Mouse (Mus musculus) T-helper 17 cell (primary cell): ENCODE results near the gene Rptor.

Experiments used
- in situ Hi-C, 2 experiments: fragments of 300-600 bp; cut with MboI, MseI; formaldehyde crosslinking; loops; 1 replicate in 1 of 2; 2 replicates in 1 of 2; pipeline ENCODE4 v1.15.1; 2025; ENCODE audit warnings: high pct_unique_total_duplicates in 2 of 2

Gene Rptor

GRCm38 (mm10) chr11:119777872-119778271 is 175.2 kb downstream of the Rptor start:
- in situ Hi-C loops, result no loop called here

- in situ Hi-C loops, result no loop called here
Observed at GRCm38 (mm10) chr11:119780290-119780689, 177.6 kb downstream of the Rptor start.

DNA sequence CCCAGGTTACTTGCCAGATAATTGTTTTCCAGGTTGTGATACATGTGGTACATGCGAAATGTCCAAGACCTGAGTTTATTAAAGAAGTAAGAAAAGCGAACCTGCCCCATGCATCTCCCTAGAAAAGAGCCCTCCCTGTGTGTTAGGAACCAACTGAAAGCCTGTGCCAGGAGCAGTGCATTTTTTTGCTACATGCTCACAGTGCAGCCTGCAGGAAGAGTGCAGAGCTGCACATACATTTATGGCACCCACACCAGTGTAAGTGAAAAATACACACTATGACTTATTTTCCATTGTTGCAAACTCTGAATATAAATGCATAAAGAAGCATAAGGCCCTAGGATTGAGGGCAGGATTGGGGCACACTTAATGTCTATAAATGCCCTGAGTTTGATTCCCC is 178.5 kb downstream of the Rptor start:
- in situ Hi-C loops, result no loop called here

DNA sequence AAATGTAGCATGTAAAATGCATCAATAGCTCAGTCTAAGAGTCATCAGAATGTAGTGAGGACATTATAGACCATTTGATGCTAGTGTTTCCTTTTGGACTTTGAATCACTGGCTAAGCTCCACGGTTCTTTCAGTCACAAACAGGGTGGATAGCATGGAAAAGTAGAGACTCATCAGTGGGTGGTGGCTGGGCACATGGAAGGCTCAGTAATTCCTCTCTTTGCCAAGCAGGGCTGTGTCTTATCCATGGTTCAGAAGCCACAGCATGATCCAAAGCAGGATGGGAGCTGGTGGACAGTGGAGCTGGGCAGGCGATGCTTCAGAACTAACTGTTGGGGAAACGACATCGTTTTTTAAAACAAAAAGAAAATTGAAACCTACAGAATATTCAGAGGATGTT is 179.0 kb downstream of the Rptor start:
- in situ Hi-C loops, result no loop called here

GRCm38 (mm10) chr11:119783653-119784052 is 180.9 kb downstream of the Rptor start:
- in situ Hi-C loops, result no loop called here

DNA sequence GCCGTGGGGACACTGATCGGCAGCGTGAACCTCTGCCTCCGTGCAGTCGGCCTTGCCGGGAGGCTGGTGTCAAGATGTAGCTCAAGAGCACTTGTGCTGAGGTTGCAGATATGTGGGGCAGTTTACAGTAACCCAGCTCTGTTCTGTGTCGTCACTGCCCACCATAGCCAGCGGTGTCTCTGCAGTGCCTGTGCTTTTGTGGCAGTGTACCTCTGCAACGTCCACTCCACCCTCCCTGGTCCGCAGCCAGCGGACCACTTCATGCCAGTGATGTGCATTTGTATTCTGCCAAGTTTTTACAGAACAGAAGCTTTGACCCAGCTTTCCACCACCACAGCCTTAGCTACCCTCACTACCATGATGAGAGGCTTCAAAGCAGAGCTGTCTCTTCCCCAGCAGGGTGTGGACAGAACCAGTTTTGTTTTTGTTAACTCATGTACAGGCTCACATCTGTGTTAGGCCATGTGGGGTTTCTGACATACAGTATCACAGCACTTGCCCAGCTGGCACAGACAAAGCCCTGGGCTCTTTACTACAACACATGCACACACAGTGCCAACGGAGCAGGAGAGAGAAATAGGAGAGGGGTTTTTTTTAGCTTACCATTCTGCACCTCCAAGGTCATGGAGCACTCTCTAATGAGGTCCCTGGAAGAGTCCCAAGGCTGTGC is 182.1 kb downstream of the Rptor start:
- in situ Hi-C loops, result no loop called here

DNA sequence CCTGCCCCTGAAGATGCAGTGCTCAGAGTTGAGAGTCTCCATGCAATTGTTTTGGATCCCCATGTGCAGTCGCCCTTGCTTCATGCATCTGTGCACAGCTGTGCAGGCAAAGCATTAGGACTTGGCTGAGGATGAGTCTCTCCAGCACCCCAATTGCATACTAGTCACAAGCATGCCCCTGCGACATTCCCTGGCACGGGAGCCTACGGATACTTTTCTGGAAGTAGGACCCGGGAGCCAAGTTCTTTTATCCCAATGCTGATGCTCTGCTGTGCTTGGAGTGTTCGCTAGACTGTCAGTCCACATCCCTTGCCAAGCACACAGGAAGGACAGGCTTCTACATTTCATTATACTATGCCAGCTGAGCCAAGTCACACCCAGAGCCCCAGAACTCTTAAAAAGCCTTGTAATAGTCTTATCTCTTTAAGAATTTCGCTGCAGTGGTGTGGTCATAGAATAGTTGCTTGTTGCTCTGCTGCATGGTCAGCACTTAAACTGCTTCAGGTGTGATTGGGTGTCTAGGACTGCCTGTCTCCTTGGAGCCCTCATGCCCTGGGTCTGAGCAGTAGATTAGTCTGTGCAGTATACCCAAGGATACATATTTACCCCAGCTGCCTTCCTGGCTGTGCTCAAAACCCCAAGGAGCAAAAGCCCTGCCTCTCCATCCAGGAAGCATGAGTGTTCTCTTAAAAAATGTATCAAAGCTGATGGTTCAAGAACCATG is 183.1 kb downstream of the Rptor start:
- in situ Hi-C loops, result no loop called here

DNA sequence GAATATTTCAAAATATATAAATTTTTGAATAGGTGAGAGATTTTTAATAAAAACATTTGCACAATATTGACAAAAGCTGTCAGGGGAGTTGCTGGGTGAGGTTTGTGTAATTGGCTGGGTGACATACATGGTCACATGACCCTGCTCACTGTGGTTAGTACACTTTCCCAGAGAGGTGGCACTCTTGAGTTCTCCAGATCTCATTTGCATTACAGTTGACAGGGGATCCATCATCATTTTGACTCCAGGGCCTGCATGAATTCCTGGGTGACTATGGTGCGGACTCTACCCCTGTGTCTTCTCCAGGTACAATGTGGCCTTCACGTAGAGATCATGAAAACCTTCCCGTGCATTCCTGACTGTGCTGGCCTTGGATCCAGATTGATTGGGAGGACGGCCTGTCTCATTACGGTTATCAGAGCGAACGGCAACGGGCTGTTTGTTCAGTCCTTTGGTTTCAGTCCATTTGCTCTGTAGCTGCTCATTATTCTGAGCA is 183.7 kb downstream of the Rptor start:
- in situ Hi-C loops, result no loop called here

DNA sequence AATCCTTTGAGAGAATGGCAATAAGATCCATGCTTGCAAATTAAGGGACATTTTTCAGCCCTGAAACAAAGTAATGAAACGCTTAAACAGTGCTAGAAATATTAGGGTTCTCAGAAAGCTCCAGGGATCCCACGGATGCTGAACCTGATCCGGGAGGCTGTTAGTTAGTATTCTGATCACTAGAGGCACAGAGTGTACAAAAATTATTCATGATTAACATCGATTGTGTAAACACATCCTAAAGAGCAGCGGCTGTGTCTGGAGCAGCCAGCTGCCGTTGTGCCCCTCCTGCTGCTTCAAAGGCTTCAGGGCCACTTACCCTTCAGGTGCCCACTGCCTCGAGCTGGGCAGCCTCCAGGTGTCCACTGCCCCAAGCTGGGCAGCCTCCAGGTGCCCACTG is 185.8 kb downstream of the Rptor start:
- in situ Hi-C loops, result no loop called here

DNA sequence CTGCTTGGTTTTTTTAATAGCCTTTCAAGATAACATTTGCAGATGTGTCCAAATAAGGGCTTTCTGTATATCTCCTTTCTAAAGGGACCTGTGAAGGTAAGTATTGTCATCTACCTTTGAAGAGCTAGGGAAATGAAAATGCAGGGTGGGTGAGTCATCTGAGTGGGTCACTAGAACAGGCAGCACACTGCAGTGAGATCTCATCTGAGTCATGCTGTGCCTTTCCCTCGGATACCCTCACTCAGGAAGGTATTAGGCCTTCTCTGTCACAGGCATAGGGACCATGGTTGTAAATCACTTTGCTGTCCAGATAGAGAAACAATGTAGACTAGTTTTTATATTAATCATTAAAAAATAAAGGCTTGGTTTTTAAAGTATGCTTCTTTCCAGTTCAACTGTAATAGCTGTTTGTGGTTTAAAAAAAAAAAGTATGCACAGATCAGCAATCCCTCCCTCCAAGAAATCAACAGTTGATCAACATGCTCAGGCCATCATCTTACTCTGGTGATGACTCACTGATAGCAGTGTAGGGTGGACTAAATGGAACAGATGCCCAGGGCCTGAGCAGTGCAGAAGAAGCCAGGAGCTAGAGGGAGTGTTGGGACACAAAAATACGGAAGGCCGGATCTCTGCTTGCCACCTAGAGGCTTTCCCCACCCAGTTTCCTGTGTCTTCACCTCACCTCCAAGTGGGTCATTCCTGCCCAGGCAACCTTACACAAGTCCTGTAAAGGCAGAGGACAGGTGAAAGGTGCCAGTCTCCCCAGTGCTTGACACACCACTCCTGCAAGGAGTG is 186.4 kb downstream of the Rptor start:
- in situ Hi-C loops, result no loop called here

- in situ Hi-C loops, result no loop called here
Observed at GRCm38 (mm10) chr11:119791923-119792564, 189.3 kb downstream of the Rptor start.

GRCm38 (mm10) chr11:119793378-119793777 is 190.7 kb downstream of the Rptor start:
- in situ Hi-C loops, result no loop called here

GRCm38 (mm10) chr11:119794020-119794419 is 191.3 kb downstream of the Rptor start:
- in situ Hi-C loops, result no loop called here

DNA sequence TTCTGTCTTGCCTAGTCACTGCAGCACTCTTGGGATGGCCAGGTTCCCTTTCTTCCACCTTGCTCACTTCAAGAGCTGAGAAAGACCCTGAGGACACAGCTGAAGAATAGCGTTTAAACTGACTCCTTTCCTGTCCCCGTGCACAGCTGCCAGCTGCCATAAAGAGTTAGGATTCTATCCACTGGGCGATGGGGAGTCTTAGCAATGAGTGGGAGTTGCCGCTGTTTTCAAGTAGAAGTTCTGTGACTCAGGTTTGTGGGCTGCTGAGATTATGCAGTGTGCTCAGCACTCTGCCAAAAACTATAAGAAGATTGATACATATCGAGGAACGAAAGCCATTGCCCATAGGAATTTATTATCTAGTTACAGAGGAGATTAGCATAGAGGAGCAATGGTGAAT is 192.0 kb downstream of the Rptor start:
- in situ Hi-C loops, result loop anchor here in 1 of 2 experiments (5.0 kb wide), 1 partner anchor 68 kb away; no protein-coding TSS in a partner anchor

DNA sequence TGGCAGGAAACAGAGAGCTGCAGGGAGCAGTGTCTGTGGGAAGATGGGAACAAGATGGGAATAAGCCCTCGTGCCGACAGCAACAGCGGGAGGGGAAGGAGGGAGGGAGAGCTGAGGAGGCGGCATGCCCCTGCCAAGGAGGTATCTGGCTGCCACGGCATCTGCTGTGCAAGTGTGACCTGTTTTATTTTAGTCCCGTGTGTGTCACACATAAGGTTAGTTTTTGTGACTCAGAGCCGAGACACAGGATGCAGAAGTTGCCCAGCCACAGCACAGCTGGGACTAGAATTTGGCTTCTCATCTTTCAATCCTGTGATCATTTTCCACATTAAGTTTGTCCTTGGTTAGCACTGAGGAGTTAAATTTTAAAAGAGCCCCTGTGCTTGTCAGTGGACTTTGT is 193.7 kb downstream of the Rptor start:
- in situ Hi-C loops, result loop anchor here in 1 of 2 experiments (5.0 kb wide), 1 partner anchor 66 kb away; no protein-coding TSS in a partner anchor

DNA sequence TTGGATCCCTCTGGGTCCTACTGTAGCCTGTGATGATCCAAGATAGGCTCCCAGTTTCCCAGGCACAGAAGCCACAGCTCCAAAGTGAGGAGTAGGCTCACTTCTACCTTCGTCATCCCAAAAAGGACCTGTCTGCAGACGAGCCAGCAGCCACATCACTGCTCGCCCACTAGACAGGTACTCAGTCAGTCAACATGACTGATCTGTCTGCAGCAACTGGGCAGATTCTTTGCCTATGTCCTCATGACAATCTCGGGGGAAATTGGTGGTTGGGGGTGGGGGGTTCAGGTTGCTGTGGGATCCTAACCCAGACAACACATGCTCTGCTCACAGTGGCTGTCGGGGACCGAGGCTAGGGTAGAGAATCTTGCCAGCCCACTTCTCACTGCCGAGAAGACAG is 194.1 kb downstream of the Rptor start:
- in situ Hi-C loops, result loop anchor here in 1 of 2 experiments (5.0 kb wide), 1 partner anchor 65 kb away; no protein-coding TSS in a partner anchor

DNA sequence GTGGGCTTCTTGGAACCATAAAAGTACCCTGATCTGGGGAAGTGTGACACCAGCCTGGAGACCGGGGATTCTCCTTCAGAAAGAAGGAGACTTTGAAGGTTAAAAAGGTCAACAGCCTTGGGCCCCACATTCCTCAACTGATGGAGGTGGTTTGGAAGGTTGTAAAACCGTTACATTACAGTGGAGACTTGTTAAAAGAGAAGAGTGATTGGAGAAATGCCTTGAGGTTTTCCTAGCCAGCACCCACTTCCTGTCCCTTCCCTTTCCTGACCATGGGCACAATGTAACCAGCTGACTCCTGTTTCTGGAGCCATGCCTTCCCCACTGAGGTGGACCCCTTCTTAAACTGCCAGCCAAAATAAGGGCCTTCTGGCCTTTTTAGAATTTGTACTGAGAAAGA is 196.8 kb downstream of the Rptor start:
- in situ Hi-C loops, result loop anchor here in 1 of 2 experiments (5.0 kb wide), 1 partner anchor 63 kb away; no protein-coding TSS in a partner anchor

DNA sequence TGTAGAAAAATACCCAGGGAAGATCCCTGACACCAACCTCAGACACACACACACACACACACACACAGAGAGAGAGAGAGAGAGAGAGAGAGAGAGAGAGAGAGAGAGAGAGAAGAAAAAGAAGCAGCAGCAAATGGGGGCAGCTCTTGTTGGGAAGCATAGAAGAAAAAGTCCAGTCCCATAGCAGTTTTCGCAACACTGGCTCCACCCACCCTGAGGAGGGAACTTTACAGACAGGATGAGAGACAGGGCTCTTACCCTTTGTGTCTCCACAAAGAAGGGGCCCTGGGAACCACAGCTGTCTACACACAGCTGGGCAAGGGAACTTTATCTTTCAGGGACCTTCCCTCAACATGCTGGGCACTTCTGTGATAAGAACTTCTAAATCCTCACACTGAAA is 199.2 kb downstream of the Rptor start:
- in situ Hi-C loops, result loop anchor here (10.0 kb wide), 2 partner anchors 643 to 1853 kb away; partner anchors contain the start of gene Tspan10 (in 1 of the 2)

DNA sequence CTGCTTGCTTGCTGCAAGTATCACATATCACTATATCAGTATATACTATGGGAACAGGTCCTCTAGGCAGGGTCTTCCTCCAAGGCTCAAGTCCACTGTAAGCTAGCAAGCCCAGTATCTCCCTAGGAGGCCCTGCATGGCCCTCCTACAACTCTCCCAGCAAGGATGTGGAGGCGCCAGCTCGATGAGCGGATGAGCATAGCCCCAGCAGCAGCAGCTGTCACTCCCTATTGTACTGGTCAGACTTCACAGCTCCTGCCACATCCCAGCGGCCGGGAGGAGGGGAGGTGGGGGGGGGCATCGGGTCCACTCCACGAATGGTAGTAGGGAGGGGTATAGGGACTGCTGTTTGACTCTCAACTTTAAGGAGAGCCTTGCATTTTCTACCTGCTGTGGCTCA is 200.2 kb downstream of the Rptor start:
- in situ Hi-C loops, result loop anchor here (10.0 kb wide), 2 partner anchors 642 to 1852 kb away; partner anchors contain the start of gene Tspan10 (in 1 of the 2)

DNA sequence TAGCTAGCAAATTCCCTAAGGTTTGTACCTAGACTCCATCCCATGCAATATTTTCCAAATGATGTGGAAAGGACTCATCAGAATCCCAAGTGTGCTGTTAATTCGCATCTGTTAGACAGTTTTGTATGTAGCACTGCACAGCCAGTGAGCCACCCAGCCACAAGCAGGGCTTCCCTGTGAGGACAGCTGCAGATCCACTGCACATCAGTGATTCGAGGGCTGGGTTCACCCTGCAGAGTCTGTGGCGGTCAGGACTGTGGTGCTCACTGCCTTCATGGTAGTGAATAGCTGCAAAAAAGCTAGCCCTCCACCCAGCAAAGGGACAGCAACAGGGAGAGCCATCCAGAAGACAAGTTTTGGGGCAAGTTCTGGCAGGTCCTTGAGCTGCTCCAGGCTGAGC is 201.7 kb downstream of the Rptor start:
- in situ Hi-C loops, result loop anchor here (10.0 kb wide), 2 partner anchors 640 to 1850 kb away; partner anchors contain the start of gene Tspan10 (in 1 of the 2)
